ENCODE assay signal across 20 mouse cellular contexts in the genomic region with DNA sequence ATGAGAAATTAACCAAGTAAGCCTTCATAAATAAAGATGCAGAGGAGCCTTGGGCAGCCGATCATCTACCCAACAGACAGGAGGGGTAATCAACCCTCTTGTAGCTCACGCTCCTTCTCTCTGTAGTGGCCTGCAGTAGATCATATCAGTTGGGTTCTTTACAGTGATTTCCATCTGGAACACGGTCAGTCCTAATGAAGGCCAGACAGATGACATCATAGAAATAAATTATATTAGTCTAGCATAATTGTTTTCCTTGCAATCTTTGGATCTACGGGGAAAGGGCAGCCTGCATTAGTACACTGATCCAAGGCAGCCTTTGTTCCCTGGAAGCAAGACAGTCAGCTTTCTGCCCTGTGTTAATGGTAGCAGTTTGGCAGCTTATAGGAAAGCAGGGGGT. TPM values are rescaled to one million over a fixed set of nuclear protein-coding genes. Genes with fewer than 3 reads are reported as not detected.
DNase-seq lines count a peak whose midpoint lies in the region; ATAC-seq and TF ChIP-seq lines count a peak whose summit lies in the region.
"Had no signal": no experiment of that assay in that cellular context is flagged by ENCODE, and none has a peak within 500 bp of the region (broad histone marks: within the 10 kb centered on the region; RNA-seq: fewer than 3 reads in every experiment).

No protein-coding gene starts in this region.

- no peak overlapping the region for H3K9ac ChIP-seq in kidney, postnatal 0 days (ENCODE audit: low read depth, low read length)
- H3K9ac ChIP-seq in kidney, embryonic 16.5 days (replicated peaks; ENCODE audit: low read length), result no peak overlapping the region
- H3K9ac ChIP-seq in forebrain, embryonic 15.5 days (replicated peaks), result no peak overlapping the region
- H3K9ac ChIP-seq: embryonic facial prominence, embryonic 13.5 days; forebrain, embryonic 13.5 days had no signal

- no peaks in the 10 kb centered on the region for H3K27me3 ChIP-seq in kidney, postnatal 0 days (ENCODE audit: insufficient read depth, low read length)
- no peaks in the 10 kb centered on the region for H3K27me3 ChIP-seq in kidney, embryonic 16.5 days (ENCODE audit: insufficient read depth, low read length)
- no peaks in the 10 kb centered on the region for H3K27me3 ChIP-seq in forebrain, embryonic 15.5 days
- H3K27me3 ChIP-seq: embryonic facial prominence, embryonic 13.5 days; forebrain, embryonic 13.5 days had no signal

- no peak overlapping the region for H3K4me2 ChIP-seq in kidney, postnatal 0 days (ENCODE audit: low read length)
- H3K4me2 ChIP-seq in kidney, embryonic 16.5 days (replicated peaks; ENCODE audit: low read depth, low read length), result no peak overlapping the region
- H3K4me2 ChIP-seq in forebrain, embryonic 15.5 days (replicated peaks), result no peak overlapping the region
- H3K4me2 ChIP-seq: embryonic facial prominence, embryonic 13.5 days; forebrain, embryonic 13.5 days had no signal

- peak; percentile 18 for DNase-seq in adrenal gland, adult 2 months
- no peak for DNase-seq in adrenal gland, postnatal 14 days
- peak; percentile 8 for DNase-seq in embryo, embryonic 11 days
- DNase-seq in embryo, embryonic 10.5 days (ENCODE audit: low spot score), result no peak
- peak; percentile 11 for DNase-seq in kidney, postnatal 0 days (ENCODE audit: low spot score)
- DNase-seq: cerebellum, adult 11 months; cerebellum, adult 18-20 months; cerebellum, adult 8-10 months; cerebellum, adult 9-11 months; cerebellum, postnatal 14 days; cerebellum, postnatal 36 days; gastrocnemius, adult 2 months had no signal

- TF ChIP-seq CTCF in kidney, postnatal 0 days (IDR thresholded peaks at IDR 0.05; ENCODE audit: low read depth), result no peak

- H3K36me3 ChIP-seq in kidney, postnatal 0 days (ENCODE audit: insufficient read depth, low read length), result no peaks in the 10 kb centered on the region
- no peaks in the 10 kb centered on the region for H3K36me3 ChIP-seq in kidney, embryonic 16.5 days (ENCODE audit: insufficient read depth, low read length)
- H3K36me3 ChIP-seq in forebrain, embryonic 15.5 days, result no peaks in the 10 kb centered on the region
- H3K36me3 ChIP-seq: embryonic facial prominence, embryonic 13.5 days had no signal

- H3K27ac ChIP-seq in kidney, postnatal 0 days, result no peak overlapping the region
- H3K27ac ChIP-seq in kidney, embryonic 16.5 days (ENCODE audit: low read length), result no peak overlapping the region
- H3K27ac ChIP-seq in forebrain, embryonic 15.5 days (replicated peaks), result no peak overlapping the region
- H3K27ac ChIP-seq: embryonic facial prominence, embryonic 13.5 days; forebrain, embryonic 13.5 days; gastrocnemius, adult 2 months had no signal

- ATAC-seq in kidney, postnatal 0 days (replicated peaks; ENCODE audit: low FRiP score, low read depth), result no peak
- no peak for ATAC-seq in kidney, embryonic 16.5 days (ENCODE audit: low FRiP score, low TSS enrichment)
- no peak for ATAC-seq in forebrain, embryonic 15.5 days (replicated peaks)
- ATAC-seq: forebrain, embryonic 13.5 days; forebrain, embryonic 16.5 days had no signal

- no peaks in the 10 kb centered on the region for H3K4me1 ChIP-seq in kidney, postnatal 0 days (replicated peaks; ENCODE audit: insufficient read depth, low read length)
- no peaks in the 10 kb centered on the region for H3K4me1 ChIP-seq in kidney, embryonic 16.5 days (ENCODE audit: insufficient read depth, low read length)
- no peaks in the 10 kb centered on the region for H3K4me1 ChIP-seq in forebrain, embryonic 15.5 days
- H3K4me1 ChIP-seq: forebrain, embryonic 13.5 days had no signal

- WGBS in kidney, postnatal 0 days, result 54% methylated on average over 4 of the region's 4 CpGs
- 49% methylated on average over 4 of the region's 4 CpGs for WGBS in kidney, embryonic 16.5 days
- WGBS in forebrain, embryonic 15.5 days, result 76% methylated on average over 4 of the region's 4 CpGs

- H3K4me3 ChIP-seq in kidney, postnatal 0 days (replicated peaks; ENCODE audit: low read depth, low read length), result no peak overlapping the region
- no peak overlapping the region for H3K4me3 ChIP-seq in kidney, embryonic 16.5 days (ENCODE audit: low read length)
- no peak overlapping the region for H3K4me3 ChIP-seq in forebrain, embryonic 15.5 days
- H3K4me3 ChIP-seq: embryonic facial prominence, embryonic 13.5 days; forebrain, embryonic 13.5 days; gastrocnemius, adult 2 months had no signal

- no peaks in the 10 kb centered on the region for H3K9me3 ChIP-seq in kidney, postnatal 0 days (replicated peaks; ENCODE audit: low read length)
- H3K9me3 ChIP-seq in kidney, embryonic 16.5 days (ENCODE audit: low read length), result no peaks in the 10 kb centered on the region
- H3K9me3 ChIP-seq in forebrain, embryonic 15.5 days, result no peaks in the 10 kb centered on the region
- H3K9me3 ChIP-seq: embryonic facial prominence, embryonic 13.5 days; forebrain, embryonic 13.5 days had no signal

RNA-seq across cellular contexts. Expression of a gene that starts 47.2 kb away (rescaled TPM):
- under 1 TPM; 0.23 to 0.55 TPM for total RNA-seq in adrenal gland, adult 2 months (2021)
- polyA plus RNA-seq in adrenal gland, adult 2 months (2012; rRNA removed), result not detected in 2 replicates
- 0.19 and 0.30 TPM in 2 replicates for total RNA-seq in adrenal gland, postnatal 14 days (2021)
- 0.66 and 0.69 TPM in 2 replicates for polyA plus RNA-seq in kidney, postnatal 0 days (2015; fragmentation: Nextera tagmentation; extraction: Ambion mirVana)
- 1.1 and 1.3 TPM in 2 replicates for polyA plus RNA-seq in kidney, embryonic 16.5 days (2015; fragmentation: Nextera tagmentation; extraction: Ambion mirVana)
- polyA plus RNA-seq in forebrain, embryonic 15.5 days (2015; fragmentation: Nextera tagmentation; extraction: Ambion mirVana), result not detected in 2 replicates
- total RNA-seq: common myeloid progenitor, adult 5-6 weeks; gastrocnemius, adult 2 months; MEL had no signal
- polyA plus RNA-seq: C2C12; forebrain, embryonic 13.5 days; forebrain, embryonic 16.5 days had no signal

Comparison
In these comparisons a context has a peak if more than half of its experiments do, and no peak if none do; other contexts are left out.
1. DNase-seq: peak in adrenal gland, adult 2 months (single experiment), embryo, embryonic 11 days (single experiment) and kidney, postnatal 0 days (single experiment); none in adrenal gland, postnatal 14 days (single experiment) and embryo, embryonic 10.5 days (single experiment).